Comparison of ENCODE assay signal across 12 mouse cellular contexts in genomic region chr13:32610970-32611369, GRCm38 (mm10).
DNase-seq lines count a peak whose midpoint lies in the region; ATAC-seq and TF ChIP-seq lines count a peak whose summit lies in the region.
"Had no signal": no experiment of that assay in that cellular context is flagged by ENCODE, and none has a peak within 500 bp of the region (broad histone marks: within the 10 kb centered on the region; RNA-seq: fewer than 3 reads in every experiment).

No protein-coding gene starts in this region.

- H3K27ac ChIP-seq in hindbrain, embryonic 12.5 days = 0 out of 2 replicates have a peak overlapping the region, but pooled peaks have one; percentile 1
- H3K27ac ChIP-seq in hindbrain, embryonic 11.5 days (ENCODE audit: low read depth, low read length) = no peak overlapping the region
- H3K27ac ChIP-seq in limb, embryonic 11.5 days (replicated peaks; ENCODE audit: low read depth, low read length) = 0 out of 2 replicates have a peak overlapping the region, but pooled peaks have one; percentile 6
- no peak overlapping the region for H3K27ac ChIP-seq in thymus, adult 2 months (ENCODE audit: control insufficient read depth, insufficient read depth, low read length)
- H3K27ac ChIP-seq in midbrain, embryonic 16.5 days (ENCODE audit: low read length) = no peak overlapping the region

- no peak overlapping the region for H3K4me3 ChIP-seq in hindbrain, embryonic 12.5 days
- no peak overlapping the region for H3K4me3 ChIP-seq in hindbrain, embryonic 11.5 days (ENCODE audit: low read depth, low read length)
- H3K4me3 ChIP-seq in C2C12 (ENCODE audit: insufficient read depth, poor library complexity, severe bottlenecking) = no peak overlapping the region
- no peak overlapping the region for H3K4me3 ChIP-seq in limb, embryonic 11.5 days (ENCODE audit: low read depth, low read length)
- no peak overlapping the region for H3K4me3 ChIP-seq in thymus, adult 2 months (ENCODE audit: control insufficient read depth, insufficient read depth, low read length)
- H3K4me3 ChIP-seq in midbrain, embryonic 16.5 days (ENCODE audit: low read depth, low read length) = no peak overlapping the region
- H3K4me3 ChIP-seq: erythroblast, embryonic 14.5 days had no signal

- no peak for ATAC-seq in hindbrain, embryonic 12.5 days (ENCODE audit: low FRiP score)
- no peak for ATAC-seq in hindbrain, embryonic 11.5 days (ENCODE audit: low FRiP score)
- no peak for ATAC-seq in limb, embryonic 11.5 days (ENCODE audit: insufficient number of reproducible peaks, low FRiP score, low TSS enrichment, low read depth)
- no peak for ATAC-seq in erythroid progenitor cell, adult 5-6 weeks (replicated peaks; ENCODE audit: low FRiP score, poor library complexity, severe bottlenecking)
- no peak for ATAC-seq in midbrain, embryonic 16.5 days

- TF ChIP-seq CTCF in C2C12 (IDR thresholded peaks at IDR 0.05; ENCODE audit: control insufficient read depth, insufficient read depth, insufficient read length) = no peak
- no peak for TF ChIP-seq CTCF in thymus, adult 2 months (IDR thresholded peaks at IDR 0.05; ENCODE audit: borderline replicate concordance, control insufficient read depth, extremely low read depth, insufficient read depth, low read length, poor library complexity)

- H3ac ChIP-seq in C2C12 (ENCODE audit: control insufficient read depth, insufficient read length, low read depth) = no peak overlapping the region

- H3K79me2 ChIP-seq in C2C12 (ENCODE audit: control insufficient read depth, insufficient read depth) = no peaks in the 10 kb centered on the region

- 73% methylated on average over 5 of the region's 5 CpGs for WGBS in hindbrain, embryonic 12.5 days
- 73% methylated on average over 5 of the region's 5 CpGs for WGBS in hindbrain, embryonic 11.5 days
- 26% methylated on average over 5 of the region's 5 CpGs for WGBS in limb, embryonic 11.5 days
- WGBS in thymus, adult 2 months = 28% methylated on average over 5 of the region's 5 CpGs
- WGBS in midbrain, embryonic 16.5 days = 74% methylated on average over 5 of the region's 5 CpGs

- H3K9ac ChIP-seq in hindbrain, embryonic 12.5 days = no peak overlapping the region
- H3K9ac ChIP-seq in hindbrain, embryonic 11.5 days (ENCODE audit: low read depth, low read length) = no peak overlapping the region
- H3K9ac ChIP-seq in limb, embryonic 11.5 days (ENCODE audit: low read length) = no peak overlapping the region
- H3K9ac ChIP-seq in midbrain, embryonic 16.5 days (ENCODE audit: low read depth, low read length) = no peak overlapping the region

- H3K4me2 ChIP-seq in hindbrain, embryonic 12.5 days (replicated peaks) = no peak overlapping the region
- no peak overlapping the region for H3K4me2 ChIP-seq in hindbrain, embryonic 11.5 days (replicated peaks; ENCODE audit: low read depth, low read length)
- H3K4me2 ChIP-seq in limb, embryonic 11.5 days (ENCODE audit: low read depth, severe bottlenecking) = no peak overlapping the region
- H3K4me2 ChIP-seq in midbrain, embryonic 16.5 days (ENCODE audit: low read length) = no peak overlapping the region

- peaks cover 9% of the 10 kb centered on the region; the same call in 1 of the 2 replicates for H3K4me1 ChIP-seq in hindbrain, embryonic 12.5 days
- no peaks in the 10 kb centered on the region for H3K4me1 ChIP-seq in hindbrain, embryonic 11.5 days (replicated peaks; ENCODE audit: control insufficient read depth, insufficient read depth, low read length)
- H3K4me1 ChIP-seq in limb, embryonic 11.5 days (ENCODE audit: control insufficient read depth, insufficient read depth, low read length) = peaks cover 34% of the 10 kb centered on the region
- H3K4me1 ChIP-seq in thymus, adult 2 months (replicated peaks; ENCODE audit: control insufficient read depth, insufficient read depth, low read length) = peaks cover 13% of the 10 kb centered on the region
- H3K4me1 ChIP-seq in midbrain, embryonic 16.5 days (ENCODE audit: control insufficient read depth, insufficient read depth, low read length) = no peaks in the 10 kb centered on the region

- no peak for TF ChIP-seq POLR2A in thymus, adult 2 months (IDR thresholded peaks at IDR 0.05; ENCODE audit: control insufficient read depth, extremely low read depth, insufficient read depth, low read length, poor library complexity)

- no peaks in the 10 kb centered on the region for H3K79me3 ChIP-seq in C2C12 (ENCODE audit: low read depth)

- no peaks in the 10 kb centered on the region for H3K36me3 ChIP-seq in hindbrain, embryonic 12.5 days
- no peaks in the 10 kb centered on the region for H3K36me3 ChIP-seq in hindbrain, embryonic 11.5 days (ENCODE audit: control insufficient read depth, insufficient read depth, low read length)
- no peaks in the 10 kb centered on the region for H3K36me3 ChIP-seq in C2C12 (ENCODE audit: control insufficient read depth, insufficient read depth)
- H3K36me3 ChIP-seq in limb, embryonic 11.5 days (ENCODE audit: control insufficient read depth, insufficient read depth, low read length) = no peaks in the 10 kb centered on the region
- no peaks in the 10 kb centered on the region for H3K36me3 ChIP-seq in thymus, adult 2 months (ENCODE audit: control insufficient read depth, insufficient read depth, low read length)
- no peaks in the 10 kb centered on the region for H3K36me3 ChIP-seq in midbrain, embryonic 16.5 days (ENCODE audit: control insufficient read depth, insufficient read depth, low read length)

- DNase-seq in hindbrain, embryonic 11.5 days (ENCODE audit: low spot score) = no peak
- DNase-seq in 3134 (ENCODE audit: extremely low read depth, insufficient read length, low spot score) = peak; percentile 61
- no peak for DNase-seq in limb, embryonic 11.5 days (ENCODE audit: low spot score)
- no peak for DNase-seq in thymus, adult 2 months
- DNase-seq: cerebellum, adult 8-10 months; gastrocnemius, postnatal 10 days; kidney, postnatal 14 days had no signal

- H3K27me3 ChIP-seq in hindbrain, embryonic 12.5 days = no peaks in the 10 kb centered on the region
- H3K27me3 ChIP-seq in hindbrain, embryonic 11.5 days (ENCODE audit: control insufficient read depth, insufficient read depth, low read length) = no peaks in the 10 kb centered on the region
- H3K27me3 ChIP-seq in C2C12 (ENCODE audit: control insufficient read depth, insufficient read depth, insufficient read length) = no peaks in the 10 kb centered on the region
- H3K27me3 ChIP-seq in limb, embryonic 11.5 days (ENCODE audit: control insufficient read depth, insufficient read depth, low read length) = no peaks in the 10 kb centered on the region
- no peaks in the 10 kb centered on the region for H3K27me3 ChIP-seq in thymus, adult 2 months (ENCODE audit: control insufficient read depth, insufficient read depth, low read length)
- H3K27me3 ChIP-seq in midbrain, embryonic 16.5 days (ENCODE audit: control insufficient read depth, insufficient read depth, low read depth, low read length) = no peaks in the 10 kb centered on the region

- H3K9me3 ChIP-seq in hindbrain, embryonic 12.5 days (replicated peaks) = no peaks in the 10 kb centered on the region
- H3K9me3 ChIP-seq in hindbrain, embryonic 11.5 days (ENCODE audit: control insufficient read depth, low read length) = no peaks in the 10 kb centered on the region
- H3K9me3 ChIP-seq in limb, embryonic 11.5 days (ENCODE audit: control insufficient read depth, low read length) = no peaks in the 10 kb centered on the region
- H3K9me3 ChIP-seq in midbrain, embryonic 16.5 days (replicated peaks; ENCODE audit: control insufficient read depth, low read length, poor library complexity, severe bottlenecking) = no peaks in the 10 kb centered on the region

TF ChIP-seq in C2C12, 6 proteins besides CTCF, POLR2A, EP300 and RAD21:
- TF ChIP-seq CEBPB (IDR thresholded peaks at IDR 0.05; ENCODE audit: low read depth) = no peak
- peak; percentile 73 for TF ChIP-seq MAX (IDR thresholded peaks at IDR 0.05)
- TF ChIP-seq FOSL1 (IDR thresholded peaks at IDR 0.05; ENCODE audit: insufficient read depth, low read length, poor library complexity, severe bottlenecking) = no peak
- TF ChIP-seq USF1 (IDR thresholded peaks at IDR 0.05; ENCODE audit: low read depth) = no peak
- TF ChIP-seq MYOD1 (IDR thresholded peaks at IDR 0.05; ENCODE audit: control insufficient read depth, insufficient read length, low read depth) = no peak
- TF ChIP-seq MYOG (IDR thresholded peaks at IDR 0.05; ENCODE audit: control insufficient read depth, extremely low read depth, insufficient read length) = no peak
TF ChIP-seq in C2C12: peak in this region for 1.

Comparison
In these comparisons a context has a peak if more than half of its experiments do, and no peak if none do; other contexts are left out.
1. H3K27ac ChIP-seq: peak in hindbrain, embryonic 12.5 days (single experiment) and limb, embryonic 11.5 days (single experiment); none in hindbrain, embryonic 11.5 days (single experiment), thymus, adult 2 months (single experiment) and midbrain, embryonic 16.5 days (single experiment).